Mouse (Mus musculus): Measurements from ENCODE around the gene Arid1b. TPM values are rescaled to one million over a fixed set of nuclear protein-coding genes. Genes with fewer than 3 reads are reported as not detected.

The Arid1b gene
- total RNA-seq, 2 experiments from 2014 or later, result 72.6 to 72.7 TPM

- DNase-seq (ENCODE audit: low spot score in 2 of 2), result no peak
Measured at GRCm38 (mm10) chr17:5139553-5139952, 145.4 kb downstream of the Arid1b start.

- no peak for DNase-seq (ENCODE audit: low spot score in 2 of 2)
Measured at GRCm38 (mm10) chr17:5143735-5144439, 149.8 kb downstream of the Arid1b start.

- DNase-seq (ENCODE audit: low spot score in 2 of 2), result no peak
Measured at GRCm38 (mm10) chr17:5150660-5151063, 156.5 kb downstream of the Arid1b start.

GRCm38 (mm10) chr17:5151852-5152251, 157.7 kb downstream of the Arid1b start:
- no peak for DNase-seq (ENCODE audit: low spot score in 2 of 2)

GRCm38 (mm10) chr17:5153461-5153860, 159.3 kb downstream of the Arid1b start:
- DNase-seq (ENCODE audit: low spot score in 2 of 2), result no peak

- no peak for DNase-seq (ENCODE audit: low spot score in 2 of 2)
Measured at GRCm38 (mm10) chr17:5154322-5154721, 160.2 kb downstream of the Arid1b start.

GRCm38 (mm10) chr17:5157609-5158008, 163.5 kb downstream of the Arid1b start:
- DNase-seq (ENCODE audit: low spot score in 2 of 2), result no peak

GRCm38 (mm10) chr17:5162525-5162924, 168.4 kb downstream of the Arid1b start:
- DNase-seq (ENCODE audit: low spot score in 2 of 2), result no peak

- no peak for DNase-seq (ENCODE audit: low spot score in 2 of 2)
Measured at GRCm38 (mm10) chr17:5163251-5163826, 169.2 kb downstream of the Arid1b start.

- DNase-seq (ENCODE audit: low spot score in 2 of 2), result no peak
Measured at GRCm38 (mm10) chr17:5164794-5165193, 170.7 kb downstream of the Arid1b start.

GRCm38 (mm10) chr17:5165201-5165825, 171.2 kb downstream of the Arid1b start:
- peak; percentile 32 to 53 for DNase-seq (ENCODE audit: low spot score in 2 of 2)

- DNase-seq (ENCODE audit: low spot score in 2 of 2), result no peak
Measured at GRCm38 (mm10) chr17:5166175-5166574, 172.0 kb downstream of the Arid1b start.

- no peak for DNase-seq (ENCODE audit: low spot score in 2 of 2)
Measured at GRCm38 (mm10) chr17:5168046-5168445, 173.9 kb downstream of the Arid1b start.

GRCm38 (mm10) chr17:5168640-5169039, 174.5 kb downstream of the Arid1b start:
- DNase-seq (ENCODE audit: low spot score in 2 of 2), result no peak

GRCm38 (mm10) chr17:5170321-5170720, 176.2 kb downstream of the Arid1b start:
- no peak for DNase-seq (ENCODE audit: low spot score in 2 of 2)

GRCm38 (mm10) chr17:5171467-5171866, 177.3 kb downstream of the Arid1b start:
- no peak for DNase-seq (ENCODE audit: low spot score in 2 of 2)

- no peak for DNase-seq (ENCODE audit: low spot score in 2 of 2)
Measured at GRCm38 (mm10) chr17:5174426-5175020, 180.4 kb downstream of the Arid1b start.

GRCm38 (mm10) chr17:5175535-5175934, 181.4 kb downstream of the Arid1b start:
- peak in 1 of 2 experiments; percentile 55 for DNase-seq (ENCODE audit: low spot score in 2 of 2)

- no peak for DNase-seq (ENCODE audit: low spot score in 2 of 2)
Measured at GRCm38 (mm10) chr17:5176315-5176714, 182.2 kb downstream of the Arid1b start.

GRCm38 (mm10) chr17:5178534-5178933, 184.4 kb downstream of the Arid1b start:
- DNase-seq (ENCODE audit: low spot score in 2 of 2), result no peak

GRCm38 (mm10) chr17:5179004-5179403, 184.9 kb downstream of the Arid1b start:
- no peak for DNase-seq (ENCODE audit: low spot score in 2 of 2)

GRCm38 (mm10) chr17:5179412-5179811, 185.3 kb downstream of the Arid1b start:
- no peak for DNase-seq (ENCODE audit: low spot score in 2 of 2)

Data from left cerebral cortex, adult 18-20 months (tissue).